Mouse (Mus musculus): ENCODE measurements at regions not wholly inside any gene's neighbourhood (a gene's known extent, or its start where the extent isn't known, plus 50 kb on each side); places are given as distances from the start of the nearest gene placed in this dataset.

- CTCF ChIA-PET, result interaction anchor here (0.5 kb wide), 1 partner anchor 35 kb away, joined by 9 read pairs; no protein-coding TSS in a partner anchor
Observed at GRCm38 (mm10) chr4:70952671-70953070, 417.9 kb upstream of the Megf9 start.

GRCm38 (mm10) chr4:70940146-70940545 is 405.4 kb upstream of the Megf9 start:
- CTCF ChIA-PET, result interaction anchor here (0.5 kb wide), 1 partner anchor 28 kb away, joined by 7 read pairs; no protein-coding TSS in a partner anchor

- CTCF ChIA-PET, result no interaction called here
Observed at GRCm38 (mm10) chr4:70934140-70934539, 399.3 kb upstream of the Megf9 start.

GRCm38 (mm10) chr4:70921972-70922692 is 387.3 kb upstream of the Megf9 start:
- CTCF ChIA-PET, result no interaction called here

- CTCF ChIA-PET, result no interaction called here
Observed at GRCm38 (mm10) chr4:70914566-70914965, 379.8 kb upstream of the Megf9 start.

GRCm38 (mm10) chr4:70906771-70907749 is 372.3 kb upstream of the Megf9 start:
- CTCF ChIA-PET, result no interaction called here

Data from spleen, embryonic (tissue).